Mouse (Mus musculus): ENCODE data around the gene Klhl15.

DNA sequence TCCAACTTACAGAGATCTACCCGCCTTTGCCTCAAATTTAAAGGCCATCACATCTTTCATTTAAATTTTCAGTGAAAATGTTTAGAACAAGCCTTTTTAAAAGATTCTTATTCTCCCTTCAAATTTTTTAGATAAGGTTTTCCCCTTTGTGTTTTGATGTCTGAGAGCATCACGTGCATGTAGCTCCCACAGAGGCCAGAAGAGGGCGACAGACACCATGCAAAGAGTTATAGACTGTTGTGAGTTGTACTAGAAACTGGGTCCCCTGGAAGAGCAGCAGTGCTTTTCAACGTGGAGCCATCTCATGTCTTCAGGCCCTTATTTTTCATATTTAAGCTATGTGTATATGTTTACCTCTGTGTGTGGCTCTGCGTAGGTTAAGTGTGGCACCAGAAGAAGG is 36.6 kb upstream of the Klhl15 start:
- TF ChIP-seq CTCF (IDR thresholded peaks at IDR 0.05; ENCODE audit: low read depth) (peak; percentile 68), EP300 (IDR thresholded peaks at IDR 0.05; ENCODE audit: low read depth) (no peak)

Data from liver, postnatal 0 days (tissue).